Mouse (Mus musculus) forebrain, embryonic 10.5 days (tissue): ENCODE measurements around the gene Iffo2. TPM values are rescaled to one million over a fixed set of nuclear protein-coding genes. Genes with fewer than 3 reads are reported as not detected.

Experiments used
- DNase-seq: peaks from one replicate; pipeline ENCODE4 v3.0.0-alpha.2; 2017; ENCODE audit warnings: low spot score; ENCODE audit errors: extremely low spot score
- H3K27ac ChIP-seq: fragments of 300-500 bp; sonication (generic); 2 replicates; pipeline ENCODE4 v1.5.1; 2016; ENCODE audit warnings: mild to moderate bottlenecking
- H3K27me3 ChIP-seq: fragments of 300-500 bp; sonication (generic); 2 replicates; pipeline ENCODE4 v1.6.1; 2016; ENCODE audit warnings: mild to moderate bottlenecking; ENCODE audit not compliant: poor library complexity, severe bottlenecking
- H3K36me3 ChIP-seq: fragments of 300-500 bp; sonication (generic); replicated peaks from 2 replicates; pipeline ENCODE4 v1.6.1; 2016; ENCODE audit warnings: mild to moderate bottlenecking, moderate library complexity
- H3K4me1 ChIP-seq: fragments of 300-500 bp; sonication (generic); 2 replicates; pipeline ENCODE4 v1.6.1; 2016
- H3K4me3 ChIP-seq: fragments of 300-500 bp; sonication (generic); 2 replicates; pipeline ENCODE4 v1.5.1; 2016; ENCODE audit warnings: mild to moderate bottlenecking, moderate library complexity
- H3K9me3 ChIP-seq: fragments of 300-500 bp; sonication (generic); 2 replicates; pipeline ENCODE4 v1.6.1; 2016; ENCODE audit warnings: mild to moderate bottlenecking, moderate library complexity
- WGBS: fragments of 180-500 bp; shearing (Covaris S2); methylation state at CpG from one replicate; pipeline ENCODE4 v1.1.7; 2016; 5-methylcytosine and 5-hydroxymethylcytosine counted together
- polyA plus RNA-seq: library from polyadenylated mRNA; unstranded; fragments of >200 nt; fragmentation: Nextera tagmentation; extraction: Ambion mirVana; gene quantifications from 2 replicates; pipeline ENCODE4 v1.2.1, GENCODE M21; 2016

Gene Iffo2
- polyA plus RNA-seq, 1 experiment from 2014 or later, result 3.0 TPM

- no peaks in the 10 kb centered on the region for H3K36me3 ChIP-seq
- H3K4me1 ChIP-seq, result peaks cover 59% of the 10 kb centered on the region
- H3K4me3 ChIP-seq, result no peak overlapping the region
- DNase-seq, result no peak
- H3K9me3 ChIP-seq, result no peaks in the 10 kb centered on the region
- H3K27me3 ChIP-seq, result no peaks in the 10 kb centered on the region
- peak overlapping the region; percentile 77 for H3K27ac ChIP-seq
- 50% methylated on average over 5 of the region's 5 CpGs for WGBS
These were observed 59.1 kb downstream of the Iffo2 start for GRCm38 (mm10) chr4:139589351-139590027.

- Histone ChIP-seq H3K4me3 (no peak overlapping the region), H3K4me1 (peaks cover 57% of the 10 kb centered on the region), H3K27ac (peak overlapping the region; percentile 77), H3K9me3 (no peaks in the 10 kb centered on the region), H3K27me3 (no peaks in the 10 kb centered on the region), H3K36me3 (no peaks in the 10 kb centered on the region)
- no peak for DNase-seq
- WGBS, result 47% methylated on average over 4 of the region's 4 CpGs
These were observed 60.1 kb downstream of the Iffo2 start for GRCm38 (mm10) chr4:139590446-139590845.

- H3K27ac ChIP-seq, result 0 out of 2 replicates have a peak overlapping the region, but pooled peaks have one; percentile 7
- H3K27me3 ChIP-seq, result peaks cover 7% of the 10 kb centered on the region
- no peaks in the 10 kb centered on the region for H3K36me3 ChIP-seq
- H3K4me3 ChIP-seq, result no peak overlapping the region
- DNase-seq, result no peak
- H3K9me3 ChIP-seq, result no peaks in the 10 kb centered on the region
- WGBS, result 84% methylated on average over 7 of the region's 7 CpGs
- peaks cover 61% of the 10 kb centered on the region for H3K4me1 ChIP-seq
These were observed 62.5 kb downstream of the Iffo2 start for GRCm38 (mm10) chr4:139592895-139593294.

GRCm38 (mm10) chr4:139593383-139593782, 63.0 kb downstream of the Iffo2 start:
- Histone ChIP-seq H3K27ac (0 out of 2 replicates have a peak overlapping the region, but pooled peaks have one; percentile 7), H3K4me1 (peaks cover 64% of the 10 kb centered on the region), H3K27me3 (peaks cover 10% of the 10 kb centered on the region), H3K36me3 (no peaks in the 10 kb centered on the region), H3K4me3 (no peak overlapping the region), H3K9me3 (no peaks in the 10 kb centered on the region)
- 78% methylated on average over 6 of the region's 6 CpGs for WGBS
- no peak for DNase-seq

- peaks cover 71% of the 10 kb centered on the region for H3K4me1 ChIP-seq
- H3K36me3 ChIP-seq, result no peaks in the 10 kb centered on the region
- H3K27me3 ChIP-seq, result peaks cover 10% of the 10 kb centered on the region
- H3K9me3 ChIP-seq, result no peaks in the 10 kb centered on the region
- no peak for DNase-seq
- WGBS, result 46% methylated on average over 3 of the region's 3 CpGs
- peak overlapping the region; percentile 25; the same call in 1 of the 2 replicates for H3K27ac ChIP-seq
- no peak overlapping the region for H3K4me3 ChIP-seq
These were observed 63.7 kb downstream of the Iffo2 start for GRCm38 (mm10) chr4:139594062-139594461.

- WGBS, result 29% methylated on average over 9 of the region's 9 CpGs
- H3K4me3 ChIP-seq, result no peak overlapping the region
- H3K4me1 ChIP-seq, result peaks cover 75% of the 10 kb centered on the region
- peak overlapping the region; percentile 86 for H3K27ac ChIP-seq
- H3K9me3 ChIP-seq, result no peaks in the 10 kb centered on the region
- no peak for DNase-seq
- H3K27me3 ChIP-seq, result peaks cover 10% of the 10 kb centered on the region
- H3K36me3 ChIP-seq, result no peaks in the 10 kb centered on the region
These were observed 66.4 kb downstream of the Iffo2 start for GRCm38 (mm10) chr4:139596715-139597114.

- no peak overlapping the region; the same call in 1 of the 2 replicates for H3K4me3 ChIP-seq
- peaks cover 84% of the 10 kb centered on the region for H3K4me1 ChIP-seq
- no peaks in the 10 kb centered on the region for H3K36me3 ChIP-seq
- no peak for DNase-seq
- H3K27ac ChIP-seq, result peak overlapping the region; percentile 86
- WGBS, result 55% methylated on average over 20 of the region's 20 CpGs
- no peaks in the 10 kb centered on the region for H3K9me3 ChIP-seq
- H3K27me3 ChIP-seq, result peaks cover 10% of the 10 kb centered on the region
These were observed 67.2 kb downstream of the Iffo2 start for GRCm38 (mm10) chr4:139597286-139598284.

GRCm38 (mm10) chr4:139598356-139598755, 68.0 kb downstream of the Iffo2 start:
- Histone ChIP-seq H3K4me3 (peak overlapping the region; percentile 35), H3K4me1 (peaks cover 87% of the 10 kb centered on the region), H3K27me3 (peaks cover 10% of the 10 kb centered on the region), H3K27ac (peak overlapping the region; percentile 86), H3K9me3 (no peaks in the 10 kb centered on the region), H3K36me3 (no peaks in the 10 kb centered on the region)
- DNase-seq, result no peak
- 34% methylated on average over 13 of the region's 13 CpGs for WGBS

GRCm38 (mm10) chr4:139598950-139599518, 68.7 kb downstream of the Iffo2 start:
- no peaks in the 10 kb centered on the region for H3K9me3 ChIP-seq
- peaks cover 83% of the 10 kb centered on the region for H3K4me1 ChIP-seq
- peak; percentile 78 for DNase-seq
- peak overlapping the region; percentile 35 for H3K4me3 ChIP-seq
- 2% methylated on average over 12 of the region's 12 CpGs for WGBS
- H3K27me3 ChIP-seq, result peaks cover 10% of the 10 kb centered on the region
- no peaks in the 10 kb centered on the region for H3K36me3 ChIP-seq
- H3K27ac ChIP-seq, result peak overlapping the region; percentile 86

- Histone ChIP-seq H3K4me1 (peaks cover 60% of the 10 kb centered on the region), H3K9me3 (no peaks in the 10 kb centered on the region), H3K27me3 (peaks cover 10% of the 10 kb centered on the region), H3K36me3 (peaks cover 15% of the 10 kb centered on the region), H3K27ac (peak overlapping the region; percentile 51), H3K4me3 (no peak overlapping the region)
- DNase-seq, result no peak
- 71% methylated on average over 7 of the region's 7 CpGs for WGBS
These were observed 71.4 kb downstream of the Iffo2 start for GRCm38 (mm10) chr4:139601519-139602356.

GRCm38 (mm10) chr4:139602357-139603244, 72.3 kb downstream of the Iffo2 start, which contains the start of gene Gm21969:
Gm21969 (plus strand) TSS chr4:139603186.
- peaks cover 6% of the 10 kb centered on the region for H3K27me3 ChIP-seq
- peaks cover 51% of the 10 kb centered on the region for H3K4me1 ChIP-seq
- WGBS, result 49% methylated on average over 14 of the region's 14 CpGs

More at GRCm38 (mm10) chr4:139602357-139603244, 72.3 kb downstream of the Iffo2 start, which contains the start of gene Gm21969:
- Histone ChIP-seq H3K4me3 (no peak within 1 kb of the TSS), H3K36me3 (peaks cover 15% of the 10 kb centered on the region), H3K27ac (peak within 1 kb of the TSS; percentile 51), H3K9me3 (no peaks in the 10 kb centered on the region)
- DNase-seq, result no peak
